Mouse (Mus musculus) MEL (cell line): Measurements from ENCODE around the gene Vill.

Experiments used
- CHD2 ChIP-seq: IDR thresholded peaks from 2 replicates; pipeline ENCODE4 v1.6.1; 2011; ENCODE audit warnings: low read length, improper control_type of control experiment
- CTCF ChIP-seq, 3 experiments: IDR thresholded peaks in 2 of 3; conservative IDR thresholded peaks in 1 of 3; 2 replicates each; pipeline ENCODE4 v1.5.1; 2011 to 2012; ENCODE audit warnings: low read length in 3 of 3, low read depth in 2 of 3, mild to moderate bottlenecking in 2 of 3, improper control_type of control experiment in 1 of 3, inconsistent platforms in 1 of 3, mixed read lengths in 1 of 3, moderate library complexity in 1 of 3; ENCODE audit not compliant: control insufficient read depth in 1 of 3, insufficient read depth in 1 of 3, poor library complexity in 1 of 3, severe bottlenecking in 1 of 3
- ELF1 ChIP-seq: IDR thresholded peaks from 2 replicates; pipeline ENCODE4 v1.6.1; 2014; ENCODE audit warnings: low read depth, mild to moderate bottlenecking, inconsistent platforms, low read length, improper control_type of control experiment, moderate library complexity
- EP300 ChIP-seq, 2 experiments: IDR thresholded peaks; 2 replicates each; pipeline ENCODE4 v1.6.1; 2011; ENCODE audit warnings: improper control_type of control experiment in 2 of 2, low read length in 2 of 2, low read depth in 1 of 2, mild to moderate bottlenecking in 1 of 2
- ETS1 ChIP-seq: IDR thresholded peaks from 2 replicates; pipeline ENCODE4 v1.6.1; 2012; ENCODE audit warnings: low read depth, mild to moderate bottlenecking, inconsistent platforms, low read length, improper control_type of control experiment, moderate library complexity
- GABPA ChIP-seq: IDR thresholded peaks from 2 replicates; pipeline ENCODE4 v1.6.1; 2012; ENCODE audit warnings: low read depth, mild to moderate bottlenecking, inconsistent platforms, low read length, improper control_type of control experiment, moderate library complexity
- HCFC1 ChIP-seq: IDR thresholded peaks from 2 replicates; pipeline ENCODE4 v1.6.1; 2012; ENCODE audit warnings: low read depth, mild to moderate bottlenecking, inconsistent platforms, low read length, improper control_type of control experiment, moderate library complexity
- KAT2A ChIP-seq: conservative IDR thresholded peaks from 2 replicates; pipeline ENCODE4 v1.6.1; 2012; ENCODE audit warnings: low read depth, low read length, improper control_type of control experiment, inconsistent platforms
- MAFK ChIP-seq: IDR thresholded peaks from 2 replicates; pipeline ENCODE4 v1.6.1; 2011; ENCODE audit warnings: low read depth, mild to moderate bottlenecking, low read length, improper control_type of control experiment, borderline replicate concordance
- MAZ ChIP-seq: IDR thresholded peaks from 2 replicates; pipeline ENCODE4 v1.6.1; 2012; ENCODE audit warnings: low read depth, mild to moderate bottlenecking, inconsistent platforms, low read length, improper control_type of control experiment
- POLR2A ChIP-seq, 2 experiments: IDR thresholded peaks; 2 replicates each; pipeline ENCODE4 v1.6.1; 2011 to 2012; ENCODE audit warnings: low read length in 2 of 2, mild to moderate bottlenecking in 2 of 2, control low read depth in 1 of 2, improper control_type of control experiment in 1 of 2, low read depth in 1 of 2, moderate library complexity in 1 of 2; ENCODE audit not compliant: control insufficient read depth in 1 of 2, insufficient read depth in 1 of 2, poor library complexity in 1 of 2
- RCOR1 ChIP-seq: IDR thresholded peaks from 2 replicates; pipeline ENCODE4 v1.6.1; 2012; ENCODE audit warnings: low read depth, mild to moderate bottlenecking, inconsistent platforms, low read length, improper control_type of control experiment
- ZC3H11A ChIP-seq: IDR thresholded peaks from 2 replicates; pipeline ENCODE4 v1.6.1; 2012; ENCODE audit warnings: low read depth, mild to moderate bottlenecking, inconsistent platforms, low read length, improper control_type of control experiment
- ZNF384 ChIP-seq: IDR thresholded peaks from 2 replicates; pipeline ENCODE4 v1.6.1; 2012; ENCODE audit warnings: low read depth, mild to moderate bottlenecking, inconsistent platforms, low read length, improper control_type of control experiment

GRCm38 (mm10) chr9:119102783-119103113 is 50.2 kb downstream of the Vill start:
- TF ChIP-seq ZNF384 (no peak), CTCF (IDR thresholded peaks at IDR 0.05 in 2 of 3, conservative IDR thresholded peaks at IDR 0.05 in 1 of 3; ENCODE audit: control insufficient read depth in 1 of 3, insufficient read depth in 1 of 3, low read depth in 2 of 3, low read length in 3 of 3, poor library complexity in 1 of 3, severe bottlenecking in 1 of 3) (no peak), ETS1 (no peak), KAT2A (no peak), POLR2A (IDR thresholded peaks at IDR 0.05; ENCODE audit: control insufficient read depth in 1 of 2, insufficient read depth in 1 of 2, low read depth in 1 of 2, low read length in 2 of 2, poor library complexity in 1 of 2) (no peak), HCFC1 (no peak), CHD2 (no peak), ZC3H11A (no peak), GABPA (no peak), MAFK (no peak), ELF1 (no peak), RCOR1 (no peak), MAZ (no peak), EP300 (IDR thresholded peaks at IDR 0.05; ENCODE audit: low read depth in 1 of 2, low read length in 2 of 2) (no peak)
